Mouse (Mus musculus) thymus, adult 18-20 months (tissue): Measurements from ENCODE around the gene Nwd2.

ENCODE experiments used
- DNase-seq, 2 experiments: peaks; one replicate each; pipeline ENCODE4 v3.0.0; 2022; ENCODE audit warnings: mixed read lengths in 2 of 2

Nwd2 gene

DNA sequence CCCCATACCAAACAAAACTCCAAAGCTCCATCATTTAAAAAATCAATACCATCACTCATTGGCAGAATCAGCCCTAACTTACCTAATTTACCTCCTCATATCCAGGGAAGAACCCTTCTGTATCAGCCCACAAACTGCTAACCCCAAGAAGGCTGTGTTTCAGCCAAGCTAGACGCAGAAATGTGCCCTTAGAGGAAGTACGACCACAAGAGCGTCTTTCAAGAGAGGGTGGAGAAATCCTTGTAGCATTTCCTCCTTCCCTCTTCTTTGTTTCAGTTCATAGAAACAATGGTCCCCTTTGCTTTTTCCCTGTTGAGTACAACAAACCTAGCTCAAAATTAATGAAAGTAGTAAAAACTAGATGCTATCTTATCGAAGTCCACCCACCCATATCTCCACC lies 182.2 kb downstream of the Nwd2 start:
- no peak for DNase-seq

DNA sequence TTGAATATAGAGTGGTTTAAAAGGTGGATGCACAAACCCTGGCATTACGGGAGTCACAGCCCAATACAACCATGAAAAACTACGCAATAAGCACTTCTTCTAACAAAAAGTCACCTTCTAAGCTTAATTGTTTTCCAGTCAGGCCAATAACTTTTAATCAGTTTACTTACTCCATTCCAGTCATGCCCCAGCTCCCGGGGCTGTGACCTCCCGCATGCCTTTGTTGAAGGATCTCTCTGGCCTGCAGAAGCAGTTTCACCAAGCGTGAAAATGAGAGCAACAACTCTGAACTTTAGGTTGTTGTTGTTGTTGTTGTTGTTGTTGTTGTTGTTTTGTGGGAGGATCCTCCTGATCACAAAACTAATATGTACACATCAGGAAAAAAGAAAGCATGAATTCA lies 185.1 kb downstream of the Nwd2 start:
- no peak for DNase-seq

DNA sequence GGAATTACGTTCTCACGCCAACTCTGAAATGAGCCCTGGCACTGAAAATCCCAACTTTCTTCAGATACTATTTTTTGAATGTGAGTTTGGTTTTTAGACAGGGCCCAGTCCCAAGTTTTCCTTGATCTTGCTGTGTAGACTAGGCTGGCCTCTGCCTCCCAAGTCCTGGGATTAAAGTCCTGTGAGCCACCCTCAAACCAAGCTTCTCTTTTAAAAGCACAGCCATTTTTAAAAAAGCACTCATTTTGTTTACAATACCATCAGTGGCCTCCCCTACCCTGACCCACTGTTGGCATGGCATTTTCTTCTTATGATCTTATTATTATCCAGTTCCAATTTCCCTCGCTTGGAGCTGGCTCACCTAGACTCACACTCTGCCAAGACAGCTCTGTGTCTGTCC lies 185.5 kb downstream of the Nwd2 start:
- no peak for DNase-seq

DNA sequence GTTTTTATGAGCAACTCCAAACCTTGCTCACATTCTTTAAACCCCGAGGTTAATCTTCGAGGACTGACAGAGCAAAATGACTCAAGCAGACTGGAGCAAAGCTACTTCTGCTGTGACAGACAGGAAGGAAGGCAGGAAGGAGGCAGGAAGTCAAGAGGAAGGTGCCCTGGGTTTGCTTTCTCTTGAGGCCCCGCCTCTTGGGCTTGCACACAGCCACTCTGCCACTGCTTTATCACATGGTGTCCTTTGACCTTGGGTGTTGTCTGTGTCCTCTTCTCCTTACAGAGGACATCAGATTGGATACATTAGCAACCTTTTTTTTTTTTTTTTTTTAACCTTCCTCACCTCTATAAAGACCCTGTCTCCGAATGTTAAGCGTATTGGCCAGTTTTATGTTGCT lies 188.2 kb downstream of the Nwd2 start:
- peak in 1 of 2 experiments; percentile 10 for DNase-seq

DNA sequence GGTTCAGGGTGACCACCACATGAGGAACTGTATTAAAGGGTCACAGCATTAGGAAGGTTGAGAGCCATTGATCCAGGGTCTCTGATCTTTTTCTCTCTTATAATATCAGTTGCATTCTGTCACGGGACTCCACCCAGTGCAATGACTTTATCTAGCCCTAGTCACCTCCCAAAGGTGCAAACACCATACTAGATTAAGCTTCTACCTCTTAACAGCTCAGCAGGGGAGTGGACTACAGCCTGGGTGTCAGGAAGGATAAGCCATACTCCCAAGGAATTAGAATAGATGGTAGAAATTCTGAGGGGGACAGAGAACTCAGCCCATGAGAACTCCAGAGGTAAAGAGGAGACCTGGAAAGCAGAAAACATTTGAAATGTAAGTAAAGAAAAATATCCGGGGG lies 188.9 kb downstream of the Nwd2 start:
- DNase-seq = no peak

DNA sequence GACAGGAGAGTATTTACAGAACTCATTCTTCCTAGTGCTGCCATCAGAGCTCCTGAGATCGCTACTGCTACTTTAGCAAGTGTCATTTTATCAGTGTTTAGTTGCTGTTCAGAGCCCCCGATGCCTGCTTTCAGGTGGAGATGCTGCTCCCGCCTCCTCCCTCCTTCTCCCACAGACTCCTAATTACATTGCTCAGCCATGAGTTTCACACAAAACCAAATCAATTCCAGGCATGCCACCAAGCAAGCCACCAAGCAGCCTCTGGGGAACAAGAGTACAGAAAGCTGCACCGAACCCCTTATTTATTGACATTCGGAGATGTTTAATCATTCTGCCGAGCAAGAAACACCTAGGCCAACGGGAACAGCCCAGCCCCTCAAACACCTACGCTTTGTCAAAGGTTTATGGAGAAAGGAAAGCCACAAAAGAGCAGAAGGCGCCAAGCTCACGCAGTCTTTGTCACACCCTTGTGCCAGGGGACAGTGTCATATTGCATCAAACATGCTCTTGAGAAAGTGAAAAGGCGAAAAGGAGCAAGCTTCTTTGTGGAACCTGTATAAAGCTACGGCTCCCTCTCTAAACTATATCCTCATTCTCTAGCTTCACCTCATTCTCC lies 191.0 kb downstream of the Nwd2 start:
- no peak for DNase-seq

DNA sequence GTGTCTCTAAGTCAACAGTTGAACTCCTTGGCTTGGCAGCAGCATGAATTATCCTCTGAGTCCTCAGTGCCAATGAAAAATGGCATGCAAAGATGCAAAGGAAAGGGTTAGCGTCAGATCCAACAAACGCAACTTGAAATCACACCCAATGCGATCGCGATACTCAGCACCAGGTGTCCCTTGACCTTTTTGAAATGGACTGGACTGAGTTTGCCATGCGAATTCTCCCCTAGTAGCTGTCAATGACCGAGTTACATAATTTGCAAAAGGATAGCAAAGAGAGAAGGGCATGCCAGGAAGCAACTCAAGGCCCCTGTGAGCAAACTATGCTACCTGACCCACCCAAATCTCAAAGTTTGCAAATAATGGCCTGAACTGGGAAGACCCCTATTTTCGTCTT lies 198.2 kb downstream of the Nwd2 start:
- no peak for DNase-seq

DNA sequence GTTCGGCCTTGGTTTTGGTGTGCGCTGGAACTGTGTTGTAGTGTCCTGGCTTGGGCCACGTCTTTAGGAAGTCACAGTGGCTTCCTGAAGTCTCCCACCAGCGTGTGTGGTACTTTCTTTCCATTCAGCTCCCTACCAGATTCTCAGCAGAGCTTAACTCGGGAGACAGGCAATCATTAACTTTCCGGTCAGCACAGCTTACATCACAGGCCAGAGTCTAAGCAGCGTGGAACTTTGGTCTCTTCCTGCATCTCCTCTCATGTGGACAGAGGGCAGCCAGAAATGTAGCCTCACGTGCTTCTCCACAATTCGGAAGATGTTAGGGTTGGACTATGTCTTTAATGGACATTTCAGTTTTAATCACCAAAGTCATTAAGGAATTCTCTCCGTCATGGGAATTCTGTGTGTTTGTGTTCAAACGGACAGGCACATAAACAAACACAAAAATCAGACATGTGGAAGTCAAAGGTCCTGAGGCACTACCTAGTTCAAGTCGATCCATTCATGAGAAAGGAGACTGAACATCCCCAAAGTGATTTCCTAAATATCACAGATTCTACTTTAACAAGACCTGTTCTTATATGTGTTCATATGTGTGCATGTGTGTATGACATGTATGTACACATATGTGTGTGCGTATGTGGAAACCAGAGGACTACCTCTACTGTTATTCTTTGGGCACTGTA lies 198.8 kb downstream of the Nwd2 start:
- no peak for DNase-seq

DNA sequence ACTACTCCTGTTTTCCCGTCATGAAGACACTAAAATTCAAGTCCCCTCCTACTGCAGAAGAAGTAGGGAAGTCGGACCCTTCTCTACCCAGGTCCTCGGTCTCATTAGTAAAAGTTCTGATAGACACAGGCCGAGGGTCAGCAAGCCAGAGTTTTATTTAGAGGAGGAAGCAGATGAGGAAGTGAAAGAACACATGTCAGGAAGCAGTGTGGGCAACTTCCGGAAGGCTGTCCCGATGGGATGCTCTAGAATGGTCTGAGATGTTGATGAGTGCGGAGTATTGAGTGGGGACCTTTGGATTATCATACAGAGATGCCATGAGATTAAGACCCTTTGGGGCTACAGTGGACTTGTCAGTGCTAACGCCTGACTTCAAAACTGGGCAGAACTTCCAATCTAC lies 210.0 kb downstream of the Nwd2 start:
- no peak for DNase-seq
